Mouse (Mus musculus): Measurements from ENCODE around the gene Plekhg2.

DNA sequence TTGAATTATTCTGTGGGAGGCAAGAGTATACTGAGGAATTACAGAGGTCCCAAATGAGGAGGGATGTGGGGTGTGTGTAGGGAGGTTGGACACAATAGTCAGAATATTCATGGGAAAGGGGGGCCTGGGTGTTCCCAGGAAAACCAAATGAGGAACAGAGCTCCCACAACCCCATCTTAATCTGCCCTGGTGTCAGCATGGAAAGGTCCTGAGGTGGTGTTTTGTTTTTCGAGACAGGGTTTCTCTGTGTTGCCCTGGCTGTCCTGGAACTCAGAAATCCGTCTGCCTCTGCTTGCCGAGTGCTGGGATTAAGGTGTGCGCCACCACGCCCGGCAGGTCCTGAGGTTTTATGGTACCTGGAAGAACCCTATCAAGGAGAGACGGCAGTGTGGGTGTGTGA is 14.0 kb downstream of the Plekhg2 start:
- TF ChIP-seq GATA1 (IDR thresholded peaks at IDR 0.05; ENCODE audit: borderline replicate concordance, low read length) = no peak
- no peak for TF ChIP-seq CTCF (IDR thresholded peaks at IDR 0.05; ENCODE audit: low read depth, low read length)
- TF ChIP-seq TAL1 (conservative IDR thresholded peaks at IDR 0.05; ENCODE audit: low read depth, low read length) = no peak
- TF ChIP-seq GATA2 (IDR thresholded peaks at IDR 0.05; ENCODE audit: borderline replicate concordance, low read depth, low read length) = no peak

Measured in G1E (cell line).